Mouse (Mus musculus) lung, postnatal 0 days (tissue): ENCODE data around the gene Ccl26.

Experiments used
- CTCF ChIP-seq: IDR thresholded peaks from 2 replicates; pipeline ENCODE4 v1.5.1; 2016; ENCODE audit warnings: antibody characterized with exemption, mild to moderate bottlenecking
- EP300 ChIP-seq: IDR thresholded peaks from 2 replicates; pipeline ENCODE4 v1.6.1; 2016; ENCODE audit warnings: antibody characterized with exemption, mild to moderate bottlenecking, control low read depth

GRCm38 (mm10) chr5:135587764-135588163 lies 24.4 kb upstream of the Ccl26 start:
- TF ChIP-seq CTCF (no peak), EP300 (no peak)
